Mouse (Mus musculus) liver, adult (tissue): ENCODE results near the gene Haao.

Experiments used
- GATA4 ChIP-seq: IDR thresholded peaks from 2 replicates; pipeline ENCODE4 v1.6.1; 2014; ENCODE audit warnings: mild to moderate bottlenecking, low read length; ENCODE audit not compliant: insufficient replicate concordance

Haao gene

DNA sequence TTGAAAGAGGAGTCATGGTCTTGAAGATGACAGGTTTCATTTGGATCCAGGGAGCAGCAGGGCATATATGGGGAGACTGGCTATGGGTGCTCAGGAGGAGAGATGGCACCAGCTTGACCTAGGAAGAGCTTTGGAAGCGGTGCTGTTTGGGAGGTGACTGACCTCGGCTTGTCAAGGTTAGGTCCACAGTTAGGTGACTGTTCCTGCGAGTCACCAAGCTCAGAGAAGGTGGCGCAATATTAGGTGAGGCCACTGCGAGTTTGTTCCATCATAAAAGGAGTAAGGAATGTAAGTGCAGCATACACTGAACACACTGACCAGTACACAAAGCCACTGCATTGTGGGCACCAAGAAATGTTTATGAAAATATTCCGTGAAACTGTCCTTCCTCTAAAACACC lies 61.3 kb downstream of the Haao start:
- no peak for TF ChIP-seq GATA4

DNA sequence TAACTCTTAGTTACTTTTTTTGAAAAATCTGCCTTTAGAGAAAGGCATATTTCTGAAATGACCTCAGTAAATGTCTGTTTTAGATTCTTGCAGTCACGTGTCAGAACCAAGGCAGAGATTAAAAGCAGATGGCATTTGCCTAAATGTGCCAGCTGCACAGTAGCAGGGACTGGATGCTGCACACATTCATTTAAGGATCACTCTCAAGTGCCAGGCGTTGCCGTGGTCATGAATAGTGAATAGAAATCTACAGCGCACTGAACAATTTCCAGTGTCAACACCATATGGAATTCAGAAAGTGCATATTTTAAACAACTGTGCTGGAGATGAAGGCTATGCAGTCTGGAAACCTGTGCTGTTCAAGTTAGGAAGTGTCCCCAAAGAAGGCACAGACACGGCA lies 65.0 kb downstream of the Haao start:
- no peak for TF ChIP-seq GATA4
